Mouse (Mus musculus): Measurements from ENCODE around the gene Glrx5.

DNA sequence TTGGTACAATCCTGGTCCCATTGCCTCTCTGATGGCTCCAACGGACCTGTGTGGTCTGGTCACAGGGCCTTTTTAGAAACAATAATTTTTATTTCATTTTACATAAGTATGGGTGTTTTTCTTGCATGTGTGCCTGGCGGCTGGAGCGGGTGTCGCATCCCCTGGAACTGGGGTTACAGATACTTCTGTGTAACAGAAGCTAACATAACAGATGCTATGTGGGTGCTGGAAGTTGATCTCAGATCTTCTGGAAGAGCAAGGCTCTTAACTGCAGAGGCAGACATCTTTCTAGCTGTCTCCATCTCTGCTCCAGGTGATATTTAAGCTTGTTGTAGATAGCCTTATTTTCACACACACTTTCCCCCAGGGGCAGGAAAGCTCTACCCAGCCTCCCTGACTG is 31.7 kb downstream of the Glrx5 start:
- TF ChIP-seq GATA1 (IDR thresholded peaks at IDR 0.05; ENCODE audit: borderline replicate concordance, low read length) (no peak), FLI1 (IDR thresholded peaks at IDR 0.05; ENCODE audit: low read length) (no peak)
